Mouse (Mus musculus) bone marrow macrophage, adult 2 months (primary cell): ENCODE results near the gene Nab2.

Experiments used
- CTCF ChIP-seq: IDR thresholded peaks from 2 replicates; pipeline ENCODE4 v1.5.1; 2012; ENCODE audit warnings: low read depth, mild to moderate bottlenecking, low read length, moderate library complexity
- POLR2A ChIP-seq: IDR thresholded peaks from 2 replicates; pipeline ENCODE4 v1.6.1; 2012; ENCODE audit warnings: mild to moderate bottlenecking, low read depth, low read length, borderline replicate concordance

GRCm38 (mm10) chr10:127615034-127615374, 53.4 kb downstream of the Nab2 start:
- TF ChIP-seq POLR2A (no peak), CTCF (no peak)
